Mouse (Mus musculus) liver, adult 2 months (tissue): ENCODE measurements around the gene Telo2. TPM values are rescaled to one million over a fixed set of nuclear protein-coding genes. Genes with fewer than 3 reads are reported as not detected.

ENCODE experiments used
- DNase-seq: peaks from one replicate; pipeline ENCODE4 v3.0.0-alpha.2; 2011; ENCODE audit warnings: low read depth, low spot score; ENCODE audit errors: extremely low read depth
- H3K27ac ChIP-seq: fragments of 200-500 bp; replicated peaks from 2 replicates; pipeline ENCODE4 v1.5.1; 2012; ENCODE audit warnings: low read depth, mild to moderate bottlenecking, control low read depth, inconsistent platforms, low read length; ENCODE audit not compliant: insufficient read depth
- H3K27me3 ChIP-seq: fragments of 200-500 bp; 2 replicates; pipeline ENCODE4 v1.6.1; 2012; ENCODE audit warnings: mild to moderate bottlenecking, moderate library complexity, low read length, inconsistent platforms; ENCODE audit not compliant: control insufficient read depth, insufficient read depth
- H3K36me3 ChIP-seq: fragments of 200-500 bp; 2 replicates; pipeline ENCODE4 v1.6.1; 2012; ENCODE audit warnings: low read length, inconsistent platforms; ENCODE audit not compliant: control insufficient read depth, insufficient read depth
- H3K4me1 ChIP-seq: fragments of 200-500 bp; 2 replicates; pipeline ENCODE4 v1.6.1; 2011; ENCODE audit warnings: low read length; ENCODE audit not compliant: control insufficient read depth, insufficient read depth
- H3K4me3 ChIP-seq: fragments of 200-500 bp; 2 replicates; pipeline ENCODE4 v1.5.1; 2011; ENCODE audit warnings: low read depth, mild to moderate bottlenecking, control low read depth, low read length, moderate library complexity; ENCODE audit not compliant: insufficient read depth
- H3K79me2 ChIP-seq: fragments of 200-500 bp; 2 replicates; pipeline ENCODE4 v1.6.1; 2012; ENCODE audit warnings: inconsistent platforms, mild to moderate bottlenecking, low read length, moderate library complexity; ENCODE audit not compliant: control insufficient read depth, insufficient read depth
- H3K9ac ChIP-seq: fragments of 200-500 bp; 2 replicates; pipeline ENCODE4 v1.6.1; 2012; ENCODE audit warnings: low read depth, mild to moderate bottlenecking, control low read depth, inconsistent platforms, low read length
- CTCF ChIP-seq: fragments of 200-500 bp; IDR thresholded peaks from 2 replicates; pipeline ENCODE4 v1.5.1; 2011; ENCODE audit warnings: low read depth, low read length, control low read depth
- POLR2A ChIP-seq: fragments of 200-500 bp; IDR thresholded peaks from 2 replicates; pipeline ENCODE4 v1.6.1; 2011; ENCODE audit warnings: low read length, control low read depth; ENCODE audit not compliant: insufficient read depth; ENCODE audit errors: extremely low read depth
- WGBS: fragments of 180-500 bp; shearing (Covaris S2); methylation state at CpG from one replicate; pipeline ENCODE4 v1.1.7; 2018; 5-methylcytosine and 5-hydroxymethylcytosine counted together
- polyA plus RNA-seq: library from polyadenylated mRNA; depleted of rRNA; stranded (reverse); fragments of >200 nt; gene quantifications from 2 replicates; pipeline ENCODE4 v1.2.3, GENCODE M21; 2012
- total RNA-seq: library from RNA; depleted of rRNA; stranded (reverse); fragments of >200 nt; gene quantifications from 2 replicates; pipeline ENCODE4 v1.2.3, GENCODE M21; 2014

Telo2 gene
- total and polyA plus RNA-seq, 2 experiments = 3.2 to 7.3 TPM

DNA sequence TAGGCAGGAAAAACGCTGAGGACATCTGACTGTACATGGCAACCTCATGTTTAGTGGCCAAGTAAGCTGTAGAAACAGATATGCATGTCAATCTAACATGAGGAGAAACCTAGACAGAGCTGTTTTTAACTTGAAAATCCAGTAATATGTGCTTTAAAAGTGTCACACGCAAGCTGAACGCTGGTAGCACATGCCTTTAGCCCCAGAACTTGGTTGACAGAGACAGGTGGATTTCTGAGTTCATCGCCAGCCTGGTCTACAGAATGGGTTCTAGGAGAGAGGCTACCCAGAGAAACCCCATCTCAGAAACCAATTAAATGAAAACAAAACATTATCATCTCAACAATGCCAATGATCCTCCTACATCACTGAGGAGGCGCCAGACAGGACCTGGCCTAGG, 4.5 kb downstream of the Telo2 start:
- 95% methylated on average over 5 of the region's 5 CpGs for WGBS
- Histone ChIP-seq H3K4me1 (peaks cover 9% of the 10 kb centered on the region), H3K27me3 (no peaks in the 10 kb centered on the region), H3K4me3 (no peak overlapping the region), H3K79me2 (no peaks in the 10 kb centered on the region), H3K9ac (no peak overlapping the region), H3K27ac (no peak overlapping the region), H3K36me3 (no peaks in the 10 kb centered on the region)
- DNase-seq = no peak
- TF ChIP-seq CTCF (no peak), POLR2A (no peak)

DNA sequence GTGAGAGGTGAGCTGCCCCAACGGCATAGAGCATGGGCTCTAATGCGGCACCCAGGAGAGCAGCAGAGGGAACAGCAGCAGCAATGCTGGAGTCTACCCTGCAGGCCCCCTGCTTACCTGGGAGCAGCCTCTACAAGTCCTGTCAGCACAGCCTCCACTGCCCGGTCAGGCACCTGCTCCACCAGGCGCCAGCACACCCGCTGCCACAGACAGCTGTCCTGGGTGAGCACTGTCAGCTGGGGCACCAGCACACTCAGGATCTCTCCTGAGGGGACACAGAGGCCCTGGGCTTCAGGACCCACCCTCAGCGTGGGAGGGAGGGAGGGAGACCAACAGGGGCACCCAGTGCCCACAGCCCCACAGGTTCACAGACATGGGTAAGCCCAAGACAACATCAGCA, 5.2 kb downstream of the Telo2 start:
- WGBS = 94% methylated on average over 6 of the region's 6 CpGs

DNA sequence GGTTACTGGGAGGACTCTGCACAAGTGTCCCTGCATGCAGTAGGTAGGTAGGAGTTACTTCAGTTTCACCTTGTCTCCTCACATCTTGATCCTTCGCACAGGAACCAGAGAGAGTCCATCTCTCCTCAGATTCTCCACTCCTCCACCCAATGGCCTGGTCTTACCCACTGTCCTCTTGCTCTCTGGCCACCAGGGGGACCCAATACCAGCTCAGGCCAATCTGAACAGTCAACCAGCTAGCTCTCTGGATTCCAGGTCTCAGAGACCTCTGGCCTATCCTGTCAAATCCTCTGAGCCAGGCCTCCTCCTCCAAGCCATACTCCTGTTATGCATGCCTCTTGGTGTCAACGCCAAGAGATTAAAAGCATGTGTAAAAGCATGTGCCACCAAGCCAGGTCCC, 6.2 kb downstream of the Telo2 start:
- DNase-seq = peak; percentile 20
- Histone ChIP-seq H3K27ac (no peak overlapping the region), H3K9ac (no peak overlapping the region), H3K4me3 (no peak overlapping the region), H3K27me3 (no peaks in the 10 kb centered on the region), H3K4me1 (0 out of 2 replicates have a peak, but pooled peaks cover under 1% of the 10 kb centered on the region), H3K79me2 (no peaks in the 10 kb centered on the region), H3K36me3 (no peaks in the 10 kb centered on the region)
- 80% methylated on average over 2 of the region's 2 CpGs for WGBS
- TF ChIP-seq CTCF (peak; percentile 79), POLR2A (no peak)

More for the DNA sequence above, 5.2 kb downstream of the Telo2 start:
- Histone ChIP-seq H3K4me3 (no peak overlapping the region), H3K4me1 (peaks cover 6% of the 10 kb centered on the region), H3K9ac (no peak overlapping the region), H3K27me3 (no peaks in the 10 kb centered on the region), H3K27ac (no peak overlapping the region), H3K36me3 (no peaks in the 10 kb centered on the region), H3K79me2 (no peaks in the 10 kb centered on the region)
- no peak for DNase-seq
- no peak for TF ChIP-seq POLR2A
- TF ChIP-seq CTCF = no peak

DNA sequence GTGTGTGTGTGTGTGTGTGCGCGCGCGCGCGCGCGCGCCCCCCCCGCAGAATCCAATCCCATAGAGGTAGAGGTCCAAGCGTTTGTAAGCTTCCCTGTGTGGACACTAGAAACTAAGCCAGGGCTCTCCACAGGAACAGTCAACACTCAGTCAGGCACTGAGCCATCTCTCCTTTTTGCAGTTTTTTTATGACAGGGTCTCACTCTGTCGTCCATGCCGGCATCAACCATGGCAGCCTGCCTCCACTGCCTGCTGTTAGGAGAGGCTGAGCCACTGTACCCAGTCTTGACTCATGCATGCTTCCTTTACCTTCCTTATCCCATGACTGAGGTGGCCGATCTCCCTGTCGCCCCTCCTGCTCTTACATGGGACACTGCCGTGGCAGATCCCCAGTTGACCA, 8.0 kb downstream of the Telo2 start:
- no peaks in the 10 kb centered on the region for H3K4me1 ChIP-seq
- H3K36me3 ChIP-seq = peaks cover 3% of the 10 kb centered on the region; the same call in 1 of the 2 replicates
- no peaks in the 10 kb centered on the region for H3K79me2 ChIP-seq
- no peak for DNase-seq
- WGBS = 86% methylated on average over 10 of the region's 16 CpGs
- no peak for TF ChIP-seq CTCF
- no peak for TF ChIP-seq POLR2A
- H3K9ac ChIP-seq = no peak overlapping the region
- no peak overlapping the region for H3K27ac ChIP-seq
- no peaks in the 10 kb centered on the region for H3K27me3 ChIP-seq
- no peak overlapping the region for H3K4me3 ChIP-seq

DNA sequence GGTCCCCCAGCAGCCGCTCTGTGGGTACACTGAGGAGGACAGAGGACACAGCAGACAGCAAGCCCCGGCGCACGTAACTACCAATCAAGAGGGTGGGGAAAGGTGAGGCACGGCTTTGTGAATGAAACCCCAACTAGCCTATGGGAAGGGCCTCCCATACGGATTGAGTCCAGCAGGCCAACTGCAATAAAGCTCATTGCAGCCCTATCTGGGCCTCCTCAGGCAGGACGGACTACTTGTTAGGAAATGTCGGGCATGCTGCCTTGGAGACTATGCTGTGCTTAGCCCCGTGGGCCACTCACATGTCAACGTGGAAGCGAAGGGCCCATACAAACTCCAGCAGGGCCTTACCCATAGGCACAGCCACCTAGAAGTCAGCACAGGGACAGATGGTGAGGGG, 14.4 kb downstream of the Telo2 start:
- Histone ChIP-seq H3K27ac (no peak overlapping the region), H3K4me1 (no peaks in the 10 kb centered on the region), H3K4me3 (no peak overlapping the region), H3K27me3 (no peaks in the 10 kb centered on the region), H3K9ac (no peak overlapping the region), H3K36me3 (peaks cover 11% of the 10 kb centered on the region; the same call in 1 of the 2 replicates), H3K79me2 (no peaks in the 10 kb centered on the region)
- no peak for TF ChIP-seq CTCF
- no peak for TF ChIP-seq POLR2A
- 99% methylated on average over 11 of the region's 11 CpGs for WGBS
- DNase-seq = no peak

DNA sequence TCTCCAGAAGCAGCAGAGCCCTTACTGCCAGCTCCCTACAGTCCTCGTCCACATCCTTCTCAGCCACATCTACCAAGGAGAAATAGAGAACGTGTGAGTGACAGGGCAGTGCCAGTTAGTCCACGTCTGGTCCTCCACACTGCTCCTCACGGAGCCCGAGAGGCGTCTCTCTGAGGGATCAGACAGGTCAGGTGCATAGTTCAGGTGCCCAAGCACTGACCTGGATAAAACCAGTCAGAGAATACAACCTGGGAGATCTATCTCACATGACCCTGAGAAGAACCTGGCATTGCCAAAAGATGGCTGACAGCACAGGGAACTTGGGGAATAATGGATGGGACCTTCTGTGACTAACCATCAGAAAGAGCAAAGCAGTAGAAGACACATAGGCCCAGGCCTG, 15.7 kb downstream of the Telo2 start:
- no peak for DNase-seq

More for the DNA sequence above, 15.7 kb downstream of the Telo2 start:
- TF ChIP-seq POLR2A = no peak
- no peak for TF ChIP-seq CTCF
- H3K4me1 ChIP-seq = no peaks in the 10 kb centered on the region
- H3K27ac ChIP-seq = no peak overlapping the region
- no peaks in the 10 kb centered on the region for H3K27me3 ChIP-seq
- WGBS = 95% methylated on average over 6 of the region's 6 CpGs
- peaks cover 11% of the 10 kb centered on the region; the same call in 1 of the 2 replicates for H3K36me3 ChIP-seq
- no peak overlapping the region for H3K4me3 ChIP-seq
- H3K9ac ChIP-seq = no peak overlapping the region
- H3K79me2 ChIP-seq = no peaks in the 10 kb centered on the region
